In genomic region chr12:113222121-113222636, GRCm38 (mm10) we compare ENCODE assay signal across 8 mouse cellular contexts. TPM values are rescaled to one million over a fixed set of nuclear protein-coding genes. Genes with fewer than 3 reads are reported as not detected.
DNase-seq lines count a peak whose midpoint lies in the region; ATAC-seq lines count a peak whose summit lies in the region.

No protein-coding gene starts in this region.

- H3K9ac ChIP-seq in hindbrain, embryonic 13.5 days, result no peak overlapping the region

- no peak overlapping the region for H3K4me3 ChIP-seq in hindbrain, embryonic 13.5 days

- no peak overlapping the region for H3K4me2 ChIP-seq in hindbrain, embryonic 13.5 days

- no peaks in the 10 kb centered on the region for H3K9me3 ChIP-seq in hindbrain, embryonic 13.5 days

- H3K4me1 ChIP-seq in hindbrain, embryonic 13.5 days (replicated peaks), result no peaks in the 10 kb centered on the region

- 23% methylated on average over 8 of the region's 8 CpGs for WGBS in hindbrain, embryonic 13.5 days

- no peaks in the 10 kb centered on the region for H3K36me3 ChIP-seq in hindbrain, embryonic 13.5 days

- no peak overlapping the region for H3K27ac ChIP-seq in hindbrain, embryonic 13.5 days

- 0 out of 2 replicates have a peak, but pooled peaks cover 2% of the 10 kb centered on the region for H3K27me3 ChIP-seq in hindbrain, embryonic 13.5 days

- DNase-seq in MN1 (ENCODE audit: low spot score), result peak; percentile 72
- DNase-seq in cerebellum, postnatal 14 days, result peak; percentile 89 to 94
- peak; percentile 88 to 91 for DNase-seq in frontal cortex, postnatal 25 days (ENCODE audit: low spot score in 2 of 2)
- peak; percentile 86 to 89 for DNase-seq in layer of hippocampus, postnatal 14 days (ENCODE audit: low spot score in 2 of 2)
- peak; percentile 94 for DNase-seq in lung, postnatal 10 days
- peak; percentile 94 for DNase-seq in ovary, postnatal 14 days (ENCODE audit: low spot score)
- peak; percentile 97 for DNase-seq in thymus, postnatal 14 days

- peak; percentile 43 for ATAC-seq in hindbrain, embryonic 13.5 days (ENCODE audit: low FRiP score)

RNA-seq across cellular contexts. Expression of gene Tmem121, which starts 36.4 kb away (rescaled TPM):
- polyA plus RNA-seq in hindbrain, embryonic 13.5 days (2015; fragmentation: Nextera tagmentation; extraction: Ambion mirVana), result 32.4 and 34.9 TPM in 2 replicates
- 10 to 100 TPM; 23.2 to 24.0 TPM for total RNA-seq in layer of hippocampus, postnatal 14 days (2021)
